16 mouse cellular contexts compared by ENCODE assay signal in the genomic region with DNA sequence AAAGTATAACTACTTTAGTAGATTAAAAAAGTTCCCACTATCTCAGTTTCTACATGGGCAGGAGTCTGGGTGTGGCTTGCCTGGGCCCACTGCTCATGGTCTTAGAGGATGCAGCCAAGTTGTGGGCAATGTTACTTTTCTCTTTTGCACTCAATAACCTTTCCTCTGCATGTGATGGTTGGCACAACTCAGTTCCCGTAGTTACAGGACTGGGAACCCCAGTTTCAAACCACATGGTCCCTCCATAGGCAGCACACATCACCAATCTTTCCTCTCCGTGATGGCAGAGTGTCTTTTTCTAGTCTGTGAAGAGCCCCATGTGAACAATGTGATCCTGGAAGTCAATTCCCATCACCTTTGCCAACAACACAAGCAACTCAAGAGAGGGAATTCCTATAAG. TPM values are rescaled to one million over a fixed set of nuclear protein-coding genes. Genes with fewer than 3 reads are reported as not detected.
DNase-seq lines count a peak whose midpoint lies in the region; ATAC-seq lines count a peak whose summit lies in the region.
"Had no signal": no experiment of that assay in that cellular context is flagged by ENCODE, and none has a peak within 500 bp of the region (broad histone marks: within the 10 kb centered on the region; RNA-seq: fewer than 3 reads in every experiment).

No protein-coding gene starts in this region.

- no peak overlapping the region for H3K4me3 ChIP-seq in midbrain, embryonic 10.5 days
- H3K4me3 ChIP-seq in midbrain, embryonic 14.5 days (replicated peaks; ENCODE audit: low read depth, low read length): no peak overlapping the region
- H3K4me3 ChIP-seq in limb, embryonic 10.5 days: no peak overlapping the region
- H3K4me3 ChIP-seq: heart, embryonic 13.5 days; layer of hippocampus, adult 2 months; limb, embryonic 15.5 days; myocyte had no signal

- WGBS in midbrain, embryonic 10.5 days: 60% methylated on average over 2 of the region's 2 CpGs
- 61% methylated on average over 2 of the region's 2 CpGs for WGBS in midbrain, embryonic 14.5 days
- WGBS in limb, embryonic 10.5 days: 64% methylated on average over 2 of the region's 2 CpGs

- intact Hi-C loops in gastrocnemius, postnatal 14 days (cut with DNase I; ENCODE audit: low total_unique reads): no loop called here
- intact Hi-C loops in left cerebral cortex, postnatal 14 days (cut with DNase I): no loop called here

- peak; percentile 4 for DNase-seq in gastrocnemius, postnatal 10 days
- DNase-seq in gastrocnemius, postnatal 14 days: no peak
- peak; percentile 16 for DNase-seq in midbrain, embryonic 10.5 days (ENCODE audit: low spot score)
- DNase-seq in midbrain, embryonic 14.5 days: no peak
- peak; percentile 9 for DNase-seq in T-cell, adult 2 months (ENCODE audit: low spot score)
- peak; percentile 27 for DNase-seq in limb, embryonic 10.5 days (ENCODE audit: low spot score)
- DNase-seq in layer of hippocampus, adult 8-10 months (ENCODE audit: low spot score in 2 of 2): no peak
- DNase-seq in left cerebral cortex, postnatal 14 days (ENCODE audit: low spot score in 2 of 2): no peak
- DNase-seq: adrenal gland, adult 2 months; cerebellum, adult 2 months had no signal

- no peak overlapping the region for H3K9ac ChIP-seq in midbrain, embryonic 14.5 days (replicated peaks; ENCODE audit: low read length)
- H3K9ac ChIP-seq: heart, embryonic 13.5 days; limb, embryonic 15.5 days had no signal

- no peak for ATAC-seq in midbrain, embryonic 14.5 days (ENCODE audit: low FRiP score, low TSS enrichment)
- ATAC-seq: hindbrain, embryonic 16.5 days had no signal

- H3K27ac ChIP-seq in midbrain, embryonic 10.5 days (replicated peaks): no peak overlapping the region
- no peak overlapping the region for H3K27ac ChIP-seq in midbrain, embryonic 14.5 days (replicated peaks; ENCODE audit: low read depth, low read length)
- H3K27ac ChIP-seq in limb, embryonic 10.5 days: no peak overlapping the region
- H3K27ac ChIP-seq: heart, embryonic 13.5 days; layer of hippocampus, adult 2 months; limb, embryonic 15.5 days had no signal

- H3K9me3 ChIP-seq in midbrain, embryonic 10.5 days (replicated peaks): peaks cover 73% of the 10 kb centered on the region
- H3K9me3 ChIP-seq in midbrain, embryonic 14.5 days (ENCODE audit: control insufficient read depth, low read length): peaks cover 75% of the 10 kb centered on the region
- H3K9me3 ChIP-seq in limb, embryonic 10.5 days (replicated peaks): peaks cover 70% of the 10 kb centered on the region

- no peaks in the 10 kb centered on the region for H3K4me1 ChIP-seq in midbrain, embryonic 10.5 days
- no peaks in the 10 kb centered on the region for H3K4me1 ChIP-seq in midbrain, embryonic 14.5 days (ENCODE audit: control insufficient read depth, insufficient read depth, low read length)
- no peaks in the 10 kb centered on the region for H3K4me1 ChIP-seq in limb, embryonic 10.5 days
- H3K4me1 ChIP-seq: heart, embryonic 13.5 days; limb, embryonic 15.5 days had no signal

- no peaks in the 10 kb centered on the region for H3K27me3 ChIP-seq in midbrain, embryonic 10.5 days (ENCODE audit: low read depth, poor library complexity, severe bottlenecking)
- no peaks in the 10 kb centered on the region for H3K27me3 ChIP-seq in midbrain, embryonic 14.5 days (ENCODE audit: control insufficient read depth, insufficient read depth, low read length)
- no peaks in the 10 kb centered on the region for H3K27me3 ChIP-seq in limb, embryonic 10.5 days (ENCODE audit: low read depth, poor library complexity, severe bottlenecking)
- H3K27me3 ChIP-seq: heart, embryonic 13.5 days; limb, embryonic 15.5 days had no signal

- H3K4me2 ChIP-seq in midbrain, embryonic 14.5 days (ENCODE audit: low read length): no peak overlapping the region
- H3K4me2 ChIP-seq: heart, embryonic 13.5 days; limb, embryonic 15.5 days had no signal

- H3K36me3 ChIP-seq in midbrain, embryonic 10.5 days: no peaks in the 10 kb centered on the region
- no peaks in the 10 kb centered on the region for H3K36me3 ChIP-seq in midbrain, embryonic 14.5 days (ENCODE audit: control insufficient read depth, insufficient read depth, low read length)
- H3K36me3 ChIP-seq in limb, embryonic 10.5 days: no peaks in the 10 kb centered on the region
- H3K36me3 ChIP-seq: heart, embryonic 13.5 days; limb, embryonic 15.5 days had no signal

RNA-seq across cellular contexts. Expression of a gene that starts 0.7 kb away (rescaled TPM):
- under 1 TPM in 1 of 2 experiments, not detected in 1; 0.34 TPM for total RNA-seq in gastrocnemius, postnatal 10 days (2021)
- not detected for total RNA-seq in gastrocnemius, postnatal 14 days (2021)
- 0.91 and 1.3 TPM in 2 replicates for polyA plus RNA-seq in midbrain, embryonic 10.5 days (2016; fragmentation: Nextera tagmentation; extraction: Ambion mirVana)
- 0.66 and 1.8 TPM in 2 replicates for polyA plus RNA-seq in midbrain, embryonic 14.5 days (2014; fragmentation: Nextera tagmentation; extraction: Ambion mirVana)
- 1.2 and 1.3 TPM in 2 replicates for polyA plus RNA-seq in limb, embryonic 10.5 days (2016; fragmentation: Nextera tagmentation; extraction: Ambion mirVana)
- under 1 TPM in 2 of 4 experiments, not detected in 2; 0.06 to 0.16 TPM for total RNA-seq in layer of hippocampus, adult 8-10 months (2022)
- total RNA-seq in left cerebral cortex, postnatal 14 days (2021): under 1 TPM; 0.04 to 0.06 TPM

RNA-seq across cellular contexts. Expression of a gene that starts 15.7 kb away (rescaled TPM):
- total RNA-seq in gastrocnemius, postnatal 10 days (2021): not detected
- total RNA-seq in gastrocnemius, postnatal 14 days (2021): under 1 TPM in 1 of 2 experiments, not detected in 1; 0.12 TPM
- polyA plus RNA-seq in midbrain, embryonic 10.5 days (2016; fragmentation: Nextera tagmentation; extraction: Ambion mirVana): not detected in 2 replicates
- polyA plus RNA-seq in midbrain, embryonic 14.5 days (2014; fragmentation: Nextera tagmentation; extraction: Ambion mirVana): not detected in 2 replicates
- polyA plus RNA-seq in limb, embryonic 10.5 days (2016; fragmentation: Nextera tagmentation; extraction: Ambion mirVana): 0.13 TPM in 1 of 2 replicates, not detected in the other
- total RNA-seq in layer of hippocampus, adult 8-10 months (2022): not detected
- under 1 TPM in 1 of 2 experiments, not detected in 1; 0.15 TPM for total RNA-seq in left cerebral cortex, postnatal 14 days (2021)
- total RNA-seq: layer of hippocampus, adult 2 months had no signal
- polyA plus RNA-seq: cerebellum, adult 2 months; heart, embryonic 13.5 days; hindbrain, embryonic 16.5 days; myocyte had no signal

RNA-seq across cellular contexts. Expression of a gene that starts 21.9 kb away (rescaled TPM):
- 1 to 10 TPM in 1 of 2 experiments, under 1 TPM in 1; 0.75 to 1.1 TPM for total RNA-seq in gastrocnemius, postnatal 10 days (2021)
- total RNA-seq in gastrocnemius, postnatal 14 days (2021): under 1 TPM; 0.22 to 0.39 TPM
- polyA plus RNA-seq in midbrain, embryonic 10.5 days (2016; fragmentation: Nextera tagmentation; extraction: Ambion mirVana): 10.7 and 11.1 TPM in 2 replicates
- 12.9 and 14.2 TPM in 2 replicates for polyA plus RNA-seq in midbrain, embryonic 14.5 days (2014; fragmentation: Nextera tagmentation; extraction: Ambion mirVana)
- 8.9 and 10.4 TPM in 2 replicates for polyA plus RNA-seq in limb, embryonic 10.5 days (2016; fragmentation: Nextera tagmentation; extraction: Ambion mirVana)
- total RNA-seq in layer of hippocampus, adult 8-10 months (2022): 1 to 10 TPM; 1.7 to 3.7 (median 2.6) TPM
- total RNA-seq in left cerebral cortex, postnatal 14 days (2021): 1 to 10 TPM; 2.7 to 3.7 TPM
- polyA plus RNA-seq: myocyte had no signal

RNA-seq across cellular contexts. Expression of a gene that starts 27.1 kb away (rescaled TPM):
- total RNA-seq in gastrocnemius, postnatal 10 days (2021): under 1 TPM in 1 of 2 experiments, not detected in 1; 0.18 TPM
- total RNA-seq in gastrocnemius, postnatal 14 days (2021): not detected
- polyA plus RNA-seq in midbrain, embryonic 10.5 days (2016; fragmentation: Nextera tagmentation; extraction: Ambion mirVana): not detected in 2 replicates
- polyA plus RNA-seq in midbrain, embryonic 14.5 days (2014; fragmentation: Nextera tagmentation; extraction: Ambion mirVana): not detected in 2 replicates
- not detected in 2 replicates for polyA plus RNA-seq in limb, embryonic 10.5 days (2016; fragmentation: Nextera tagmentation; extraction: Ambion mirVana)
- under 1 TPM in 1 of 4 experiments, not detected in 3; 0.53 TPM for total RNA-seq in layer of hippocampus, adult 8-10 months (2022)
- not detected for total RNA-seq in left cerebral cortex, postnatal 14 days (2021)
- total RNA-seq: layer of hippocampus, adult 2 months; left cerebral cortex, adult 8-10 months had no signal
- polyA plus RNA-seq: adrenal gland, adult 2 months; cerebellum, adult 2 months; heart, embryonic 13.5 days; hindbrain, embryonic 16.5 days; limb, embryonic 15.5 days had no signal

RNA-seq across cellular contexts. Expression of a gene that starts 50.0 kb away (rescaled TPM):
- total RNA-seq in gastrocnemius, postnatal 10 days (2021): 10 to 100 TPM; 29.0 to 47.9 TPM
- 10 to 100 TPM; 16.8 to 17.1 TPM for total RNA-seq in gastrocnemius, postnatal 14 days (2021)
- polyA plus RNA-seq in midbrain, embryonic 10.5 days (2016; fragmentation: Nextera tagmentation; extraction: Ambion mirVana): 213 and 222 TPM in 2 replicates
- 52.9 and 80.2 TPM in 2 replicates for polyA plus RNA-seq in midbrain, embryonic 14.5 days (2014; fragmentation: Nextera tagmentation; extraction: Ambion mirVana)
- 206 and 245 TPM in 2 replicates for polyA plus RNA-seq in limb, embryonic 10.5 days (2016; fragmentation: Nextera tagmentation; extraction: Ambion mirVana)
- 10 to 100 TPM; 34.5 to 51.6 (median 42.5) TPM for total RNA-seq in layer of hippocampus, adult 8-10 months (2022)
- 10 to 100 TPM; 36.8 to 38.3 TPM for total RNA-seq in left cerebral cortex, postnatal 14 days (2021)

Comparison
In these comparisons a context has a peak if more than half of its experiments do, and no peak if none do; other contexts are left out.
1. DNase-seq: peak in gastrocnemius, postnatal 10 days (single experiment), midbrain, embryonic 10.5 days (single experiment), T-cell, adult 2 months (single experiment) and limb, embryonic 10.5 days (single experiment); none in gastrocnemius, postnatal 14 days (single experiment), midbrain, embryonic 14.5 days (single experiment), layer of hippocampus, adult 8-10 months (0 of 2) and left cerebral cortex, postnatal 14 days (0 of 2).